Mouse (Mus musculus) liver, adult 2 months (tissue): ENCODE data around the gene Prdm5.

Experiments used
- CTCF ChIP-seq: fragments of 200-500 bp; IDR thresholded peaks from 2 replicates; pipeline ENCODE4 v1.5.1; 2011; ENCODE audit warnings: low read depth, low read length, control low read depth
- POLR2A ChIP-seq: fragments of 200-500 bp; IDR thresholded peaks from 2 replicates; pipeline ENCODE4 v1.6.1; 2011; ENCODE audit warnings: low read length, control low read depth; ENCODE audit not compliant: insufficient read depth; ENCODE audit errors: extremely low read depth

DNA sequence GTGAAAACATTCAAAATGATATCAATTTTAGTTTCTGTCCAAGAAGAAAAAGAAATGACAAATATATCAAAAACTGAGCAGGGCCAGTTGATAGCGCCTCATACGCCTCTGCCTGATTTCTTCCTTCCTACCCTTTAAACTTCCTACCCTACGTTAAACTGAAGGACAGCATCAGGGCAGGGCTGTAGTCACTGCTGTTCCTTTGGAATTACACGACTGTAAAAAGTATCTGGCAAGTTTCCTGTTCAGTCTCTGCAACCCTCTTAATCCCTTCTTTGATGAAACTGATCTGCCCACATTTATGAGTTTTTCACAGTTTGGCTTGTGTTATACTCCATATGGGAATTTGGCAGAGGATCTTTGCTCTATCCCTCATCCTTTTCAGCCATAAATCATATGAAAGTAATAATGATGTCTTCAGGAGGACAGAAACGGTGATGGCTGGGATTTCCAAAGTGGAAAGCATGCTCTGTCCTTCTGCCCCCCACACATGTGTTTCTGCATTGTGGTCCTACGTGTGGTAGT is 93.0 kb downstream of the Prdm5 start:
- TF ChIP-seq CTCF (no peak), POLR2A (no peak)
